Mouse (Mus musculus) kidney, postnatal 10 days (tissue): Measurements from ENCODE around the gene Spats2l.

ENCODE experiments used
- DNase-seq: peaks from one replicate; pipeline ENCODE4 v3.0.0; 2021; ENCODE audit warnings: mixed read lengths

Spats2l gene

DNA sequence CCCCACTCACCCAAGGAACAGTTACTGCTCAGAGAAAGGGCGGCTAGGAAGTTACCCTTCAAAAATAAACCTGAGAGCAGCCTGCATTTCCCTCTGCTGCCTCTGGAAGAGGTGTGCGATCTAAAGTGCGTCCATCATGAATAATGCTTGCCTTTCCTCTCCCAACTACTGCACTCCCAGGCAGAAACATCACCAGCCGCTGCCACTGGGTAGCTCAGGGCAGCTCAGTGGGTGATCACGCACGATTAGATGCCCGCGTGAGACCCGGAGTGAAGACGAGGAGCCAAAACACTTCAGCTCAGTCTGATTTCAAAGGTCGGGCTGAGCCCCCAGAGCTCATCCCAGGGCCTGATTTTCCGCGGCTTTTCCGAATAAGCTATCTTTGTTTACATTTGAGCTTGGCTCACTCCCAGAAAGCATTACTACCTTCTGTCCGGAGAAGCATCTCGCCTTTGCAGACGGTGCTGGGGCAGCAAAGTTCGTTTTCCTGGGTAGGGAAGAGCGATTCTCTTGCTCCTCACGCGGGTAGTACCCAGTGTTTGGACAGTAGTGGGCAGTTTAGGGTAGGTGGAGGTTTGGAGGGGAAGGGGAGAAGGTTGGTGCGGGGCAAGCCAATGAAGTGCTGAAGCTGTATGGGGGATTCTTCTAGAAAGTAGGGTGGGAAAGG lies at the start of gene Spats2l:
Gene Spats2l, plus strand, starts transcription at position 162 of the 667 bp plus-strand sequence.
- peak; percentile 51 for DNase-seq

DNA sequence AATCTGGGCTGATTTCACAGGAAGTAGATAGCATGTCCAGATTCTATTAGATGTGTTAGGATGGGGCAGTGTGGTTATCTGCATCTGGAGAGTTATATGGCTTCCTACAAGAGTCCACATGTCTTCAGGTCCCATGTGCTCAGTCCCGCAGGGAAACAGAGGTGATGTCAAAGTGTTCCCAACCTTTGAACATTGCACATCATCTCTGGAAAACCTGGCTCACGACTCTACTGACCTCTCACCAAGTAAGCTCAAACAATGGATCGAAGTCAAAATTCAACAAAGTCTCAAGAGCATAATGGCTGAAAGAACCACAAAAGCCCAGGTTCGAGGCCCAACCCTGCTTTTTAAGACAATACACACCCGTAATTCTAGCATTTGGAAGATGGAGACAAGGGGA lies 48.7 kb upstream of the Spats2l start:
- no peak for DNase-seq

DNA sequence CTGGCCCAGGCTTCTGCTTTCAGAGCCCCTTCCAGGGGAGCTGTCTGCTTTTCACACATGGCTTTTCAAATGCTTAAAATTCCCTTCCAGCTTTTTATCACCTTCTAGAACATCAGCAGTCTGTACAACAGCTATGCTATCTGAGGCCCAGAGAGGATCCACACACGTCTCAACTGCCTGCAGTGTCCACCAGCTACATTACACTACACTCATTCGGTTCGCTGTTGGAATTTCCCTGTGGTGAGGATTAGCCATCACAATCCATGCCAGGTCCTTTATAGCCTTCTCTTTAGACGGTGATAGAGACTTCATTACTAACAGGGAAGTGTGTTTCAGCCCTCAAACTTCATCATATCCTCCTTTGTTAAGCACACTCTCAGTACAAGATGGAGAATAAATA lies 38.1 kb upstream of the Spats2l start:
- no peak for DNase-seq

DNA sequence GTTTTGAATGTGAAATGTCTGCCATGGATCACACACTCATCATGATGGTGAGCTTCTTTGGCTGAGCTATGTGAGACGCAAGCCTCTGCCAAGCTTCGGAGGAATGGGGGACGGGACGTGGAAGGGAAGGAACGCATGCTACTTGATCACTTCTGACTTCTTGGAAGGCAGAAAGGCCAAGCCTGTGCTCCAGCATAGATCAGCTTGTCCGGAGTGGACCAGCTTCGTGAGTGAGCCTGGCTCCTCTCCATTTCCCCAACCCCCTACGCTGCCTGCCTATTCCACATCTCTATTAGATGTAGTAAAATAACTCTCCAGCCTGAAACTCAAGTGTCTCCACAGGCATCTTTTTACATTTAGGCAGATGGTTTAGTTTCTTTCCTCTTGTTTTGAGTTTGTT lies 32.2 kb upstream of the Spats2l start:
- peak; percentile 47 for DNase-seq

DNA sequence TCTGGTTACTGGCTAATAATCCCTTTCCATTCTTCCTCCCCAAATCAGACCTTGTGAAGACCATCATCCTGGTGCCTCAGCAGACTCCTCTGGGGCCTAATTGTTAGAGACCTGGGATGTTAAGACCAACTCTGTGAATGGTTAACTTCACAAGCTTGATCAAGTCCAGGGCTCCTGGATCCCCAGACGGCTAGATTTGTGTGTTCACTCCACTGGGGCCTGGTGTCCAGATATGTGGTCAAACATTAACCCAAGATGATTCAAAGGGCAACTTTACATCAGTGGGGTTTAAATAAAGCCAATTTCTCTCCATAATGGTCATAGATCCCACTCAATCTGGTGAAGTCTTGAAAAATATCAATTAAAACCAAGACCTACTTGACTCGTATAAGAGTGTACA lies 31.7 kb upstream of the Spats2l start:
- peak; percentile 53 for DNase-seq

DNA sequence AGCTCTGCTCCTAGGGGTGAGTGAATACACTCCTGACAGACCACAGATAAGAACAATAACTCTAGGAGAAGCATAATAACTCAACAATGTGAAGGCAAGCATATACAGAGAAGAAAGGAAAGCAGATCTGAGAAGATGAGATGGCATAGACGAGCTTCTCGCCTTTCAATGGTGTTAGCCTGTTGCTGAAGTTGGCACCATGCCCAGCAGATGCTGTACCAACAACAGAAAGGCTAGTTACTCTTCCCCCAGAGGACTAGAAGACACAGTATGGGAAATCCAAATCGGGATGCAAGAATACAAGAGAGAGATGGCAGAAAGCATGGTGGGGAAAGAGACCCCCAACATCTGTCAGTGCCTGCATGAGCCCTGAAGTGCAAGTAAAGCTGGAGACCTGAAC lies 22.2 kb upstream of the Spats2l start:
- peak; percentile 33 for DNase-seq

DNA sequence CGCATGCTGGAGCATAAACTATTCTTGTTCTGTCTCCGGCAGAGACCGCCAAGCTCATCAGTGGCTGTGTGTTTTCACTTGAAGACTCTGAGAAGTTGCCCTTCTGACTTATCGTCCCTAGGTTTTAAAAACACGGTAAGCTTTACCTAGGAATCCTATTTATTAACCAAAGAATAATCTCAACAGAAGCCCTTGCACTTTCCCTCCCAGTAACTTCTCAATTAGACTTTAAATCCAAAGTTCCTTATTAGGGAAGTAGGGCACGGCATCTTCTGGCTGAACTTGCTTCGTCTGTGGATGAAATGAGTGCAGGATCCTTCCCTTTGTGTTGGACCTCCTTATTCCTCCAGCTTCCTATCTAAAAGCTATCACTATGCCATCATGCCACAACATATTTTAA lies 7.6 kb upstream of the Spats2l start:
- no peak for DNase-seq

DNA sequence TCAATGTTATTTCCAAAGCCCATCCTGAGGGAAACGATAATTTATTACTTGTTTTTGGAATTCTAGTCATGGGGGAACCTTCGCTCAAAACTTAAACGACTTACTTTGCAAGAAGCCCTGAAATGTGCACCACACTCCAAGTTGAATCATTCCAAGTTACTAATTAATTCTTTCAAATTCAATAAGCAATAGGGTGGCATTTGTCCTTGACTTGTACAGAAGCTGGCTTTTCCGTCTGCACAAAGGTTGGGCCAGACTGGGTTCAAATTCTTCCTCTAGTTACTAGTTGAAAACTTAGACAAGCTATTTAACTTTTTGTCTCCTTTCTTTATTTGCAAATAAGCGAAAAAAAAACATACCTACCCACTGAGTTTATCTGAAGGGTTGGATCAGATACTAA lies 636 bp upstream of the Spats2l start:
- DNase-seq: no peak

DNA sequence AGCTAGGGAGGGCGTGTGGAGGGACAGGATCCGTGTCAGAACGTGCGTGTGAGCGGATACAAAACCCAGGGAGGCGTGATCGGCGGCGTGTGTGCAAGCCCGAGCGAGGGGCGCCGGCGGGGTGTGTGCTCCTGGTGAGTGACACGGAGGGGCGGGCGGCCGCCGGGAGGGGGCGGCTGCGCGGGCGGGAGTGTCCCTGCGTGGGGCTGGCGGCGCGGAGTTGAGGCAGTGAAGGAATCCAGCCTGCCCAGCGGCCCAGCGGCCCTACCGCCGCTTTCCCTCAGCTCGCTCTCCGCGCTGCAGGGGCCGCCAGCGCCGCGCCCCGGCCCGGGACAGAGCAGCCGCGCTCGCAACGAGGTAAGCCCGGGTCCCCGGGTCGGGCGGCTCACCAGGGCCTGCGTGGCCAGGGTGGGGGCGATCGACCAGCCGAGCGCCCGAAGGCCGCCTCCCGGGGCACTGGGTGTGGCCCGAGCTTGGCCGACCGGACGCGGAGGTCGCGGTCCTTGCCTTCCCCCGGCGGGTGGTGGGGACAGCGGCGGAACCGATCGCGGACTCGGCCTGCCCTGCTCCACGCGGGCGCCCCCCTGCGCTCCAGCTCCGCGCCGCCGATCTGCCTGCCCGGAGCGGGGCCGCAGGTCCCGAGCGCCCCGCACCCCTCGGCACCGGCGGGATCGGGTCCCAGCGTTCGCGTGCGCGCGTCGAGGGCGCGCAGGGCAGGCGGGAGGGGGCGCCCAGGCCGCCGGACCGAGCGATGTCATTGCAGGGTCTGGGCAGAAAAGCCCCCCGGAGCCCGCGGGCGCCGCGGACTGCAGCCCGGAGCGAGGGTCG lies 920 bp downstream of the Spats2l start:
- peak; percentile 87 for DNase-seq

DNA sequence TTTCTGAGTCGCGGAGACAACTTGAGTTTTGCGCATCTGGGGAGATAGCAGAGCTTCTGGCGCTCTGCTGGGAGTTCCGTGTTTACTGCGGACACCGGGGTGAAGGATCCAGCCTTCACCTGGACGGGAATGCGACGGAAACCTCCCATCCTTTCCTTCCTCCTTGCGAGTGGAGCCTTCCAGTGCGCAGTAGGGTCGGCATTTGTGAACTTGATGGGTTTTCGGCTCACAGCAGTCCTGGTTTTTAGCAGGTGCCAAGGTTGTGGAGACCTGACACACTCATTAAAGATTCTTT lies 1.5 kb downstream of the Spats2l start:
- no peak for DNase-seq

DNA sequence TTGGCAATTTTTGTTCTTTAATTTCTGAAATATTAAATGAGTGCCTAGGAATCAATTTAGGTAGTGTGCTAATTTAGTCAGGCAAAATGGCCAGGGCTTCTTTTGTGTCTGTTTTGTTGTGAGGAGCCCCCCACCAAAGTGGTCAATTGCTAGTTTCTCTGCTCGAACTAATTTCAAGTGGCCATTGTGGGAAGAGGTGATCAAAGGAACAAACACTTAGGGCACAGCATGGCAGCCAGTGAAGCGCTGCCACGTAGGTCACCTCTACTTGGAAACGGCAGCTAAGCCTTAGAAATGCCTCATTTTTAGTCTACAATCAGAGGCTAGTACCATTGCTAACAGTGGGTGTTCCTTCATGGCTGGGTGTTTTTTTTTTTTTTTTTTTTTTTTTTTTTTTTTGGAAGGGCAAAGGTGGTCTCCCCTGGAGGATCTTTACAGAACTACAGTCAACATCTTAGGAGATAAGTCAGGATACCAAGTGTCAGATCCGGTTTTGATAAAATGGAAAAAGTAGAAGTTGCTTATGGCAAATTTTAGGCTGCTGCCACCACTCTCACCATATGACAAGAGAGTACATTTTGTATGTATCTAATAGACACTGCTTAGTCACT lies 2.8 kb downstream of the Spats2l start:
- DNase-seq: no peak

DNA sequence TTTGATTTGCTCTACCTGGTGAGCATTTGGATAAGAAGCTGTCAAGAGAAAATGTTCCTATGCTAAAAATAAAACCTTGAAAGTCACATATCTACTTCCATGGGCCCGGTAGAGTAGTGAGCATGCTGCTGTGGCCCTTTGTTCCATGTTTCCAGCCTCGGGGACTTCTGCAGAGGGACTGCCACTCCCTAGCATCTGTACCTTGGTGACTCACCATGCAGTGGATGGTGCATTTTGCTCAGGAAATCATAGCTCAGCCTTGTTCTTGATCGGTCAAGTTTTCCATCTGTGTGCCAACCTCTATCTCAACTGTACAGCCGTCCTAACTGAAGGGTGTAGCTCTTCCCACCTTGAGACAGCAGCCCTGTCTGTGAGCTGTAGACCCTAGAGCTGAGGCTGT lies 10.3 kb downstream of the Spats2l start:
- DNase-seq: no peak

DNA sequence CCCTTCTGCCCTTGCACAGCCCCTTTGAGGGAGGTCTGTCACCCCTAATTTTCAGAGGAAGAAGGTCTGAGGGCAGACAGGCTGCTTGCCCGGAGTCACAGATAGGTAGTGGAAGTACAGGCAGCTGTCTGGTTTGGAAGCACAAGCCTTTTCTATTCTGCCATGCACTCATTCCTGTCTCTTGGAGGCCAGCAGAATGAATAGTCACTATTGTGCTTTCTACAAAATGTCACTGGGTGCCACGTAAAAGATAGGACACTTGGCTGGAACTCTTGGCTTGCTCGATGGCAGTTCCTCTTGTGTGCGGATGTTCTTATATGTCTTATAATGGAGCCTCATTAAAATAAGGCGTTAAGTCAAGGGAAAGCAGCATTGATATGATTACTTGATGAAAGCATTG lies 15.9 kb downstream of the Spats2l start:
- DNase-seq: no peak

DNA sequence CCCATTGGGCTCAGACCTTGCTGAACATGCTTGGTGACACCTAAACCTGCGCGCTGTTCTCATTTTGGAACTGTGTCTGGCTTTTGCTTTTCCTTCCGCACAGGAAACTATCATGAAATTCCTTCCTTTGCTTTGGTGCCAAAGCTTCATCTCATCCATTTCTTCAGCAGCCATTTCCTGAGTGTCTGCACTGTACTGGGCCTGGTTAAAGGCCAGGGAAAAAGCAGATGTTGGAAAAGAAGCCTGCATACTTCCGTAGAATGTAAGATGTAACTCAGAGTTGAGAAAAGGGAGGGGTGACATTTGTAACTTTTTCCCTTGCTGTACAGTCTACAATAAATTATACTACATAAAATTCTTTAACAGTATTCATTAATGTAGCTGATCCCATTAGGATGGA lies 18.2 kb downstream of the Spats2l start:
- DNase-seq: peak; percentile 15

DNA sequence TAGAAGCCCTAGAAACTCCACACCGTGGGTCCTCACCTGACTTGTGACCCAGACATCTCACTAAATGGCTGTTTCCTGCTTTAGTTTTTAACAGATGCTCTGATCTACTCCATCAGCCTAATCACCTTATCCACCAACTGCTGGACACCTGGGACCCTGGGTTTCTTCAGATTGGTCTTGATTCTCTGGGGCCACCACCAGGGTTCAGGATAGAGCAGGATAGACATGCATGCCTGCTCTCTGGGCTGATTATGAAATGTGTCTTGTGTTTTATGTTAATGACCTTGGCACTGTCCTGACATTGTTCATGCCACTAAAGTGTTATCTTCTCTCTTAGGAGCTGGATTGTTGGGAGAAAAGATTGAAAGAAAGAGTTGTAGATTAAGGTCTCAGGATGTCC lies 21.9 kb downstream of the Spats2l start:
- DNase-seq: no peak

DNA sequence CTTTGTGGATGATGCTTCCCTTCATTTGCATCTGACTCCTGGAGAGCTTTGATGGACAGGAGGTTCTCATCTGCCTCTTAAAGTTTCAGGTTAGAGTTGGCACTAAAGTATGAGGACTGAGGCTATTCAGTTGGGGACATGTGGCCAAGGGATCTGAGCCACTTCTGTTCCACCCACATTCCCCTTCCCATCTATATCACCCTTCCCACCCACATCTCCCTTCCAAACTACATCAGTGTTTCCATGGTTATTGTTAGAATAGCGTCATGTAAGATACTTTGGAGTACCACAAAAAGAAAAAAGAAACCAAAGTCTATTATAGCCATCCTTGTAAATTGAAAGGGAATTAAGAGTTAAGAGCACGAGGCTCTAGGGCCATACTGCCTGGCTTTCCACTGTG lies 25.4 kb downstream of the Spats2l start:
- no peak for DNase-seq

DNA sequence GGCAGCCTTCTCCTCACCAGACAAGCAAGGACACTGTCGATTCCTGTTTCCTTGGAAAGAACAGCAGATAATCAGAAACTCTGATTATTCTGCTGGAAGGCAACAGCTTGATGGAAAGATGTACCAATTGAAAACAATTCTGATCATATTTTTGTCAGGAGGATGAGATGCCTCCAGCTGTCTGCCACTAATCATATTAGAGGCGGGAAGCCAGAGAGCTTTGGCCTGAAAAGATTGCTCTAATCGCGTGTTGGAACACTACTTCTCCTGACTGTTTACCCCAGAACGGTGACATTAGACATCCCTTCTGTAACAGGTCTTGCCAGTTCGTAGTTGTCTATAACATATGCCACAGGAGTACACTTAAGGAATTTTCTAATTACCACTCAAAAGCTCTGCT lies 26.9 kb downstream of the Spats2l start:
- DNase-seq: no peak

DNA sequence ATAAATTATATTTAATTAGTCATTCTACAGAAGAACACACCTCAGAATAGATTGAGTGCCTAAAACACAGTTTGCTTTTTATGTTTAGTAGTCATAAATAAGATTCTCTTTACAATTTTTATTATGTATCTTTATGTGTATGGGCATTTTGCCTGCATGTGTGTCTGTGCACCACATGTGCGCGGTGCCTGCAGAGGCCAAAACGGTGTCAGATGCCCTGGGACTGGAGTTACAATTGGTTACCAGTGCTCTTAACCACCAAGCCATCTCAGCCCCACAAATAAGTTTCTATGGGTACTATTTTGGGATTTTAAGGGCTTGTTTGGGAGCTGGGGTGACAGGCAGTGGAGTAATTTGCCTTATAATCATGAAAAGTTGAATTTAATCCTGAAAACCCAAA lies 32.2 kb downstream of the Spats2l start:
- no peak for DNase-seq

DNA sequence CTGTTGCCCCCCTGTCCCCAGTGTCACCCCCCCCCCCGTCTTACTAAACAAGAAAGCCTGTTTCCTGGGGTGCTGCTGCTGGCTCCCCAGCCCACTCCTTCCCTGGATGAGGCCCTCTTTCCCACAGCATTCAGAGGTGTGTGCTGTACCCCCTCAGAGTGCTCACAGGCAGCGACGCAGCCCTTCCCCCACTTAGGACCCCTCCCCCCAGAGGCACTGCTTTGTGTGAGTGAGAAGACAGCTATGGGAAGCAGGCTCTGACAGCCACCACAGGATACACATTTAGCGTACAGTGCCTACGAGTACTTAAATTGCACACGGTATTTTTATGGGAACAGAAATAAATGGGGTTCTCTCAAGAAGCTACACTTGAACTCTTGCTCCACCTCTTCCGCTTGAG lies 33.9 kb downstream of the Spats2l start:
- DNase-seq: no peak

DNA sequence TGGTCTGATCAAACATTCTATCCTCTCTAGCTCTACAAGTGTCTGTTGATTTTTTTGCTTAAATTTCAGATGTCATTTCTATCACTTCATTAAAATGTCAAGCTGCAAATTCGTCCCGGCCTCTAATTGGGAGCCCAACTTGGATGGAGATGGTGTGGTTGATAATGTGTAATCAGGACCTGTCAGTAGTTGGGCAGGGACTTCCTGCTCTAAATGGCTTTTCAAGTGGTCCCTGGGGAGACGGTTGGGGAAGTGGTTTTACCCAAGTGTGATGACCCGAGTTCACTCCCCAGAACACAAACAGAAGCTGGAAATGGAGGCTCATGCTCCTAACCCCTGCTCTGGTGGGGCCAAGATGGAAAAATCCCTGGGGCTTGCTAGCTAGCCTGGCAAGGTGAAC lies 36.3 kb downstream of the Spats2l start:
- no peak for DNase-seq

DNA sequence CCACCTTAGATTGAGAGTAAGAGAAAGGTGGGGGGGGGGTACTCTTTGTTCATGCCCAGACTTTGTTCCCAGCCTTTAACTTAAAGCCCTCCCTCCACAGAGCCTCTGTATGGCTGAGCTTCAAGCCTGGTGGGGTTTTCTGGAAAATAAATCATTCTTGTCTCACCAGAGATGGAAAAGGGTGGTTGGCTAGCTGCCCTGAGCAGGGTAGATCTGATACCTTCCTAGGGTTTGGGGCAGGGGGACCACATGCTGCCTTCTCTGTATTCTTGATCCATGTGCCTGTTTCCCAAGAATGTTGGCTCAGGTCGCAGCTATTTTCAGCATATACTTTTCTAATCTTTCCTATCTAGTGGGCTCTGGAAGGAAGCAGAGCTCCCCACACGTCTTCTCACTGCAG lies 43.1 kb downstream of the Spats2l start:
- DNase-seq: no peak

DNA sequence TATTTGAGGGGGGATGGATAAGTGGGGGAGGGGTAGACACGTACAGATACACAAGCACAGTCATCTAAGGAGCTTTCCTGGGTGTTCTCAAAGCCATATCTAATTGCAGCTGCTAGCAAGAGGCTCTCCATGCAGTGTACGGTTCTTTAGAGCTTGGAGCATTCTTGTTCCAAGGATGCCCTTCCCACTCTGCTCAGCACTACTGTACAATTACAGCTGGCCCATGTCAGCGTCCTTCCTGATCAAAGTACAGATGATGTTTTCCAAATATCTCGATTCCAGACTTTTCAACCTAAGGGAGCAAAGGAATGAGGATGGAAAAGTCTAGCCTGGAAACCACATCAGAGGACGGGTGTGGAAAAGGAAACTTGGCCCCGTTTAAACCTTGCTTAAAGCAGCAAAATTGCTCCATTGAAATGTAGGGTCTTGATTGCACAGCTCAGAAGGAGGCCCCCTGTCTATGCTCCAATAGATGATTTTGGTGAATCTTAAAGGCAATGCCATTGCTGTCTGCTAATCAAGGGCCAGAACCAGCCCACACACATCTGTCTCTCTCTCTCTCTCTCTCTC lies 46.6 kb downstream of the Spats2l start:
- DNase-seq: peak; percentile 20

DNA sequence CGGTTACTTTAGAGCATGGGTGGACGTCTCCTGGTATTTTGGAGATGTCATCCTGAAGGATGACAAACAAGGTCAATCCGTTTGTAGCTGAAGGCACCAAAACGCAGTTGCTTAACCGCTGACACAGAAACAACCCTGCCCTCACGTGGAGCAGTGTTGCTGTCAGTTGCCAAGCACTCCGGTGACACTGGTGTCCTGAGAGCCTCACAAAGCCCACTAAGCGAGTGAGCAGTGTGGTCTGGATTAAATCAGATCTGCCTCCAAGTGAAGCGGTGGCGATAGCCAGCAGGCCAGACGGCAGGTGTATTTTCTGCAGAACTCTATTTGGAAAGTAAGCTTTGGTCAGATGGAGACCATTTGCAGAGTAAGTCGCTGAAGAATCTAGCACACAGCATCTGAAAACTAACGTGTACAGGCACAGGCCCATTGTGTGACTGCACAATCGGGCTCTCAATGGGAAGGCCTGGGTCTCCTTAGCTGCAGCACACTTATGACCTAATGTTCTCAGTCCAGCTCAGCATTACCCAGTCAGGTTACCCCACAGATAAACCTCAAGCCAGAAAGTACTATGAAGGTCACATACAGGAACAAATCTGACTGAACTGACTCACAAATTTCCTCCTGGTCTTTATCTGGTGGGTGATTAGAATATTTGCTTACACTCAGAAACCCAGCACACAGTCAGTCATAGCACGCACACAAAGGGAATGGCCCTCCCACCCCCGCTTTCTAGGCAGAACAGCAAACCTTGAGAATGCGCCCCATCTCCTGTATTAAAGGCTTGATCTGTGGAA lies 51.2 kb downstream of the Spats2l start:
- DNase-seq: no peak
